In the genomic region with DNA sequence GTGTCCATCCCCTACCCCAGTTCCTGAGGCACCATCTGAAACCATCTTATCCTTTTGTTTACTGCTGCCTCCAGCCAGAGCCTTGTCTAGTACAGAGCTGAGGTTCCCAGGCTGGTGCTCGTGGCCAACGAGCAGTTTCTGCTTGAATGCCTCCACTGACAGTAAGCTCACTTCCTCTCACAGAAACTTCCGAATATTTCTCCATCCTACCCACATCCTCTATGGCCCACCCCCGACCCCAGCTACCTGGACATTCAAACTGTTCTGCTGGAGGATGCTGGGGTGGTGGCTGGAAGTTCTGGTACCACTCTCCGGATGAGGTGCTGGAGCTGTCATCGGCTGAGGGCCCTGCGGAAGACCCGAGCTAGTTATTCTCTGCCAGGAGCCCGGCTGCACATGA, we compare ENCODE assay signal across 23 mouse cellular contexts. TPM values are rescaled to one million over a fixed set of nuclear protein-coding genes. Genes with fewer than 3 reads are reported as not detected.
A peak's percentile ranks its signal among the peaks of the same experiment; 100 is the strongest.
DNase-seq lines count a peak whose midpoint lies in the region; ATAC-seq lines count a peak whose summit lies in the region.
"Had no signal": no experiment of that assay in that cellular context is flagged by ENCODE, and none has a peak within 500 bp of the region (broad histone marks: within the 10 kb centered on the region; RNA-seq: fewer than 3 reads in every experiment).

No protein-coding gene starts in this region.

- H3K4me1 ChIP-seq in midbrain, embryonic 10.5 days = peaks cover 10% of the 10 kb centered on the region
- H3K4me1 ChIP-seq in midbrain, embryonic 16.5 days (ENCODE audit: control insufficient read depth, insufficient read depth, low read length) = no peaks in the 10 kb centered on the region
- H3K4me1 ChIP-seq: hindbrain, embryonic 13.5 days; intestine, embryonic 15.5 days had no signal

- H3K27ac ChIP-seq in midbrain, embryonic 10.5 days (replicated peaks) = peak overlapping the region; percentile 59; the same call in 1 of the 2 replicates
- no peak overlapping the region for H3K27ac ChIP-seq in midbrain, embryonic 16.5 days (ENCODE audit: low read length)
- H3K27ac ChIP-seq: heart, embryonic 13.5 days; hindbrain, embryonic 13.5 days; hindbrain, postnatal 0 days; intestine, embryonic 15.5 days had no signal

- no peak overlapping the region for H3K9ac ChIP-seq in midbrain, embryonic 16.5 days (ENCODE audit: low read depth, low read length)
- H3K9ac ChIP-seq: heart, embryonic 13.5 days; hindbrain, embryonic 13.5 days; intestine, embryonic 15.5 days had no signal

- H3K36me3 ChIP-seq in midbrain, embryonic 10.5 days = no peaks in the 10 kb centered on the region
- no peaks in the 10 kb centered on the region for H3K36me3 ChIP-seq in midbrain, embryonic 16.5 days (ENCODE audit: control insufficient read depth, insufficient read depth, low read length)
- H3K36me3 ChIP-seq: embryonic facial prominence, embryonic 10.5 days; heart, embryonic 13.5 days; hindbrain, embryonic 13.5 days; intestine, embryonic 15.5 days had no signal

- ATAC-seq in midbrain, embryonic 16.5 days = no peak
- ATAC-seq in granulocyte monocyte progenitor cell, adult 5-6 weeks (replicated peaks; ENCODE audit: poor library complexity, severe bottlenecking) = peak; percentile 71
- no peak for ATAC-seq in monocyte, adult 5-6 weeks (replicated peaks; ENCODE audit: insufficient number of reproducible peaks, low FRiP score, low TSS enrichment, poor library complexity, severe bottlenecking)
- ATAC-seq: activated CD4-positive, CD25-positive, alpha-beta regulatory T cell, adult 4 months; forebrain, embryonic 14.5 days; hindbrain, postnatal 0 days; intestine, embryonic 15.5 days; Patski had no signal

- H3K4me2 ChIP-seq in midbrain, embryonic 16.5 days (ENCODE audit: low read length) = no peak overlapping the region
- H3K4me2 ChIP-seq: heart, embryonic 13.5 days; hindbrain, embryonic 13.5 days; intestine, embryonic 15.5 days had no signal

- WGBS in midbrain, embryonic 10.5 days = 76% methylated on average over 9 of the region's 9 CpGs
- WGBS in midbrain, embryonic 16.5 days = 78% methylated on average over 9 of the region's 9 CpGs

- no peaks in the 10 kb centered on the region for H3K9me3 ChIP-seq in midbrain, embryonic 10.5 days (replicated peaks)
- no peaks in the 10 kb centered on the region for H3K9me3 ChIP-seq in midbrain, embryonic 16.5 days (replicated peaks; ENCODE audit: control insufficient read depth, low read length, poor library complexity, severe bottlenecking)
- H3K9me3 ChIP-seq: embryonic facial prominence, embryonic 10.5 days; heart, embryonic 13.5 days; hindbrain, embryonic 13.5 days; intestine, embryonic 15.5 days had no signal

- DNase-seq in cerebellum, adult 8-10 months = peak; percentile 13
- no peak for DNase-seq in cerebellum, adult 11-12 months
- no peak for DNase-seq in midbrain, embryonic 10.5 days (ENCODE audit: low spot score)
- DNase-seq in naive thymus-derived CD4-positive, alpha-beta T cell, adult 2 months (ENCODE audit: low read depth) = peak; percentile 44
- no peak for DNase-seq in kidney, adult 11 months
- DNase-seq: adrenal gland, postnatal 14 days; cerebellum, adult 9-10 months; gastrocnemius, postnatal 10 days; heart, postnatal 4 days had no signal

- H3K27me3 ChIP-seq in midbrain, embryonic 10.5 days (ENCODE audit: low read depth, poor library complexity, severe bottlenecking) = no peaks in the 10 kb centered on the region
- H3K27me3 ChIP-seq in midbrain, embryonic 16.5 days (ENCODE audit: control insufficient read depth, insufficient read depth, low read depth, low read length) = no peaks in the 10 kb centered on the region
- H3K27me3 ChIP-seq: CH12.LX; hindbrain, embryonic 13.5 days; intestine, embryonic 15.5 days; Patski had no signal

- no peak overlapping the region for H3K4me3 ChIP-seq in midbrain, embryonic 10.5 days
- H3K4me3 ChIP-seq in midbrain, embryonic 16.5 days (ENCODE audit: low read depth, low read length) = no peak overlapping the region
- H3K4me3 ChIP-seq: embryonic facial prominence, embryonic 10.5 days; heart, embryonic 13.5 days; hindbrain, embryonic 13.5 days; intestine, embryonic 15.5 days had no signal

RNA-seq across cellular contexts. Expression of gene Cd6, which starts 39.5 kb away (rescaled TPM):
- polyA plus RNA-seq in midbrain, embryonic 10.5 days (2016; fragmentation: Nextera tagmentation; extraction: Ambion mirVana) = not detected in 2 replicates
- polyA plus RNA-seq in midbrain, embryonic 16.5 days (2015; fragmentation: Nextera tagmentation; extraction: Ambion mirVana) = 0.06 TPM in 1 of 2 replicates, not detected in the other
- total RNA-seq in granulocyte monocyte progenitor cell, adult 5-6 weeks (2014; fragmentation: Nextera tagmentation) = 0.28 and 3.8 TPM in 2 replicates
- 0.21 and 0.26 TPM in 2 replicates for total RNA-seq in granulocyte monocyte progenitor cell, adult 5-6 weeks (2017)
- 1.8 to 3.3 TPM (median 2.2 TPM) in 3 replicates for total RNA-seq in monocyte, adult 5-6 weeks (2017)
- total RNA-seq: hindbrain, postnatal 0 days had no signal
- polyA plus RNA-seq: embryonic facial prominence, embryonic 14.5 days; forebrain, embryonic 14.5 days; heart, postnatal 0 days; hindbrain, embryonic 13.5 days; hindbrain, postnatal 0 days had no signal

RNA-seq across cellular contexts. Expression of gene Slc15a3, which starts 49.2 kb away (rescaled TPM):
- polyA plus RNA-seq in midbrain, embryonic 10.5 days (2016; fragmentation: Nextera tagmentation; extraction: Ambion mirVana) = 0.20 TPM in 2 replicates
- polyA plus RNA-seq in midbrain, embryonic 16.5 days (2015; fragmentation: Nextera tagmentation; extraction: Ambion mirVana) = 0.27 and 0.30 TPM in 2 replicates
- total RNA-seq in granulocyte monocyte progenitor cell, adult 5-6 weeks (2014; fragmentation: Nextera tagmentation) = 0.99 and 1.0 TPM in 2 replicates
- total RNA-seq in granulocyte monocyte progenitor cell, adult 5-6 weeks (2017) = 0.22 and 0.88 TPM in 2 replicates
- 23.9 to 28.8 TPM (median 26.8 TPM) in 3 replicates for total RNA-seq in monocyte, adult 5-6 weeks (2017)

RNA-seq across cellular contexts. Expression of gene Cd5, which starts 51.5 kb away (rescaled TPM):
- polyA plus RNA-seq in midbrain, embryonic 10.5 days (2016; fragmentation: Nextera tagmentation; extraction: Ambion mirVana) = not detected in 2 replicates
- polyA plus RNA-seq in midbrain, embryonic 16.5 days (2015; fragmentation: Nextera tagmentation; extraction: Ambion mirVana) = 0.48 and 0.78 TPM in 2 replicates
- not detected in 2 replicates for total RNA-seq in granulocyte monocyte progenitor cell, adult 5-6 weeks (2014; fragmentation: Nextera tagmentation)
- not detected in 2 replicates for total RNA-seq in granulocyte monocyte progenitor cell, adult 5-6 weeks (2017)
- 1.0 to 3.1 TPM in 2 of 3 replicates, not detected in the other for total RNA-seq in monocyte, adult 5-6 weeks (2017)
- polyA plus RNA-seq: Patski had no signal

Comparison
In these comparisons a context has a peak if more than half of its experiments do, and no peak if none do; other contexts are left out.
1. DNase-seq: peak in cerebellum, adult 8-10 months (single experiment) and naive thymus-derived CD4-positive, alpha-beta T cell, adult 2 months (single experiment); none in cerebellum, adult 11-12 months (single experiment), midbrain, embryonic 10.5 days (single experiment) and kidney, adult 11 months (single experiment).
2. RNA of gene Slc15a3, which starts 49.2 kb away (total RNA-seq): 23.9 to 28.8 TPM in monocyte, adult 5-6 weeks; 0.22 to 1.0 TPM in granulocyte monocyte progenitor cell, adult 5-6 weeks; every median in the first group is over 10 times any median in the second.